Mouse (Mus musculus): ENCODE measurements around the gene Pld1.

The Pld1 gene

GRCm38 (mm10) chr3:27938381-27939323, at the start of gene Pld1:
Pld1 (plus strand) TSS chr3:27938695.
- DNase-seq (ENCODE audit: low spot score in 2 of 2) = no peak

- DNase-seq (ENCODE audit: low spot score in 2 of 2) = no peak
Measured at GRCm38 (mm10) chr3:27896318-27896892, 42.1 kb upstream of the Pld1 start, which contains the start of gene Tmem212. Tmem212 (minus strand) TSS chr3:27896368.

- DNase-seq (ENCODE audit: low spot score in 2 of 2) = no peak
Measured at GRCm38 (mm10) chr3:27898178-27898577, 40.3 kb upstream of the Pld1 start.

- no peak for DNase-seq (ENCODE audit: low spot score in 2 of 2)
Measured at GRCm38 (mm10) chr3:27899012-27899726, 39.3 kb upstream of the Pld1 start.

- no peak for DNase-seq (ENCODE audit: low spot score in 2 of 2)
Measured at GRCm38 (mm10) chr3:27901846-27902245, 36.6 kb upstream of the Pld1 start.

- no peak for DNase-seq (ENCODE audit: low spot score in 2 of 2)
Measured at GRCm38 (mm10) chr3:27904659-27905330, 33.7 kb upstream of the Pld1 start.

- no peak for DNase-seq (ENCODE audit: low spot score in 2 of 2)
Measured at GRCm38 (mm10) chr3:27906647-27907209, 31.8 kb upstream of the Pld1 start.

- DNase-seq (ENCODE audit: low spot score in 2 of 2) = no peak
Measured at GRCm38 (mm10) chr3:27907301-27907700, 31.2 kb upstream of the Pld1 start.

- DNase-seq (ENCODE audit: low spot score in 2 of 2) = no peak
Measured at GRCm38 (mm10) chr3:27908316-27908715, 30.2 kb upstream of the Pld1 start.

- DNase-seq (ENCODE audit: low spot score in 2 of 2) = no peak
Measured at GRCm38 (mm10) chr3:27909016-27909415, 29.5 kb upstream of the Pld1 start.

- no peak for DNase-seq (ENCODE audit: low spot score in 2 of 2)
Measured at GRCm38 (mm10) chr3:27918656-27919436, 19.6 kb upstream of the Pld1 start.

- DNase-seq (ENCODE audit: low spot score in 2 of 2) = no peak
Measured at GRCm38 (mm10) chr3:27921268-27922020, 17.1 kb upstream of the Pld1 start.

- DNase-seq (ENCODE audit: low spot score in 2 of 2) = no peak
Measured at GRCm38 (mm10) chr3:27924037-27924436, 14.5 kb upstream of the Pld1 start.

- DNase-seq (ENCODE audit: low spot score in 2 of 2) = no peak
Measured at GRCm38 (mm10) chr3:27929219-27929618, 9.3 kb upstream of the Pld1 start.

- no peak for DNase-seq (ENCODE audit: low spot score in 2 of 2)
Measured at GRCm38 (mm10) chr3:27932391-27932790, 6.1 kb upstream of the Pld1 start.

GRCm38 (mm10) chr3:27935644-27936043, 2.9 kb upstream of the Pld1 start:
- no peak for DNase-seq (ENCODE audit: low spot score in 2 of 2)

- DNase-seq (ENCODE audit: low spot score in 2 of 2) = no peak
Measured at GRCm38 (mm10) chr3:27936731-27937130, 1.8 kb upstream of the Pld1 start.

GRCm38 (mm10) chr3:27937144-27938110, 1.1 kb upstream of the Pld1 start:
- DNase-seq (ENCODE audit: low spot score in 2 of 2) = no peak

GRCm38 (mm10) chr3:27941634-27942033, 3.1 kb downstream of the Pld1 start:
- DNase-seq (ENCODE audit: low spot score in 2 of 2) = no peak

All from thymus, postnatal 10 days (tissue).